Mouse (Mus musculus): Measurements from ENCODE around the gene Grcc10.
A peak's percentile ranks its signal among the peaks of the same experiment; 100 is the strongest.

GRCm38 (mm10) chr6:124769101-124769765 lies 28.1 kb upstream of the Grcc10 start, which contains the start of gene Eno2:
- no peak for TF ChIP-seq CTCF (IDR thresholded peaks at IDR 0.05; ENCODE audit: extremely low read depth, insufficient read depth, low read length)
- TF ChIP-seq POLR2A (IDR thresholded peaks at IDR 0.05; ENCODE audit: extremely low read depth, insufficient read depth, low read length) = peak; percentile 58; the same call in 1 of the 2 replicates
